Mouse (Mus musculus) embryo, embryonic 11 days (tissue): ENCODE results near the gene Gm14418.

Source experiments
- DNase-seq: peaks from one replicate; pipeline ENCODE4 v3.0.0-alpha.2; 2015

The Gm14418 gene

DNA sequence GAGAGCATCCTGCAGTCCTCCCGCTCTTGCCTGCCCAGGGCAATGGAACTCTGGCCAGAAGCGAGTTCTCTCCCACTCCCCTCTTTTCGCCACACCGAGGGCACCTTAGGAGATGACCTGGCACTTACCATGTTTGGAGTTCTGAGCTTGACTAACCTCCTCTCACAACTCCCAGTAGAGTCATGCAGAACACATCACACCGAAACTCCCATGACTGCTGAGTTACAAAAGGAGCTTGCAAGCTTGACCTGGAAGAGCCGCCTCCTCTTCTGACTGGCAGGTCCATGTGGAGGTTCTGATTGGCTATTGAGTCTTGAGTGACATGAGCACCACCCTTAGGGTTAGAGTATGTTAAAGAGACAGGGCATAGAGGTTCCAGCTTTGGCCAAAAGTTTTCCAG lies at the start of gene Gm14418:
Gene Gm14418 (minus strand): TSS at position 225 of the 400 bp plus-strand sequence.
- DNase-seq = peak; percentile 7
